Mouse (Mus musculus): ENCODE results near the gene Snx30. TPM values are rescaled to one million over a fixed set of nuclear protein-coding genes. Genes with fewer than 3 reads are reported as not detected.

The Snx30 gene
- polyA plus RNA-seq, 1 experiment from 2014 or later, result 6.4 TPM

DNA sequence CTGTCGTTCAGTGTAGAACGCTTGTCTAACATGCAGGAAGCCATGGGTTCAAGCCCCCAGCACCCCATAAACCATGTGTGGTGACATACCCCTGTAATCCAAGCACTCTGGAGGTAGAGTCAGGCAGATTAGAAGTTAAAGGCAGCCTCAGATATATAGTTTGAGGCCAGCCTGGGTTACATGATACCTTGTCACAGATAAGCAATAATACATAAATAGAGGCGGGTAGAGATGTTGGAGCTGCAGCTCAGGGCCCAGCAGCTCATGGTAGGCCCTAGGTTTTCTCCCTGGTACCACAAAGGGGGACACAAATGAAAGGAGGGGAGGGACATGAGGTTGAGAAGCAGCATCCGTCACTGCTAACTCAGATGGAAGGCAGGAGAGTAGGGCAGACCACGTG lies 12.2 kb downstream of the Snx30 start:
- 81% methylated on average over 5 of the region's 5 CpGs for WGBS

DNA sequence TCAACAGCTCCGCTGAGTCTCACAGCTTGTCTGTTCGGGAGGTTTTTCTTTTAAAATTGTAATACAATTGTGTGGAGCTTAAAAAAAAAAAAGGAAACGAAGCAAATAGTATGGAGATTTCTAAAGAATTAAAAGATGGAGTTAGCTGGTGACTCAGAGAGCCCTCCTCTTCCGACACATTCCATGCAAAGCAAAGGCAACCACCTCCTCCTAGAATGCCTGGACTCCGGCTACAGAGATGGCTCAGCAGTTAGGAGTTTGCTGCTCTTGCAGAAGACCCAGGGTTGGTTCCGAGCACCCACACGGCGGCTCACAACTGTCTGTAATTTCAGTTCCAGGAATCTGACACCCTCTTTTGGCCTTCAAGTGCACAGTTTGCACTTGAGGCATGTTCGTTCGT lies 12.9 kb downstream of the Snx30 start:
- Histone ChIP-seq H3K27ac (replicated peaks) (no peak overlapping the region), H3K27me3 (replicated peaks; ENCODE audit: low read depth, poor library complexity, severe bottlenecking) (no peaks in the 10 kb centered on the region), H3K4me3 (no peak overlapping the region), H3K9me3 (no peaks in the 10 kb centered on the region), H3K4me1 (peaks cover 40% of the 10 kb centered on the region), H3K36me3 (replicated peaks) (no peaks in the 10 kb centered on the region)
- WGBS, result 85% methylated on average over 10 of the region's 10 CpGs
- no peak for DNase-seq (ENCODE audit: low spot score)

More for the DNA sequence above, 12.2 kb downstream of the Snx30 start:
- Histone ChIP-seq H3K4me1 (peaks cover 36% of the 10 kb centered on the region), H3K27ac (replicated peaks) (0 out of 2 replicates have a peak overlapping the region, but pooled peaks have one; percentile 16), H3K36me3 (replicated peaks) (no peaks in the 10 kb centered on the region), H3K4me3 (no peak overlapping the region), H3K9me3 (no peaks in the 10 kb centered on the region), H3K27me3 (replicated peaks; ENCODE audit: low read depth, poor library complexity, severe bottlenecking) (no peaks in the 10 kb centered on the region)
- DNase-seq (ENCODE audit: low spot score), result no peak

DNA sequence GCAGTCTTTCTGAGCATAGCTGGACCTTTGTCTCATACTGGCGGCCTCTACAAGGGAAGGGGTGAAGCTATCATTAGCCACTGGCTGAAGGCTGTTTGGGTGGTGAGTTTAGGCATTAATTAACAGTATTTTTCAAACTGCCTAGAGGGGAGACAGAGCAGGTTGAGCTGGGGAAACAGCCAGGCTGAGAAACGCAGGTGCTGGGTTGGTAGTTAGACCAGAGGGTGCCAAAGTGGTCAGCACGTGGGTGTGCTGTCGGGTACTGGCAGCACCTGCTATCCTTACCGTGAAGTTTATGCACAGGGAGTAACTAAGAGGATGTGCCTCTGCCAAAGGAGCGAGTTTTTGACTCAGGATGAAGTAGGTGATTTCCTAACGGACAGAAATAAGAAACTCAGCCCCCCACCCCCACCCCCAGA lies 13.4 kb downstream of the Snx30 start:
- Histone ChIP-seq H3K9me3 (no peaks in the 10 kb centered on the region), H3K27me3 (replicated peaks; ENCODE audit: low read depth, poor library complexity, severe bottlenecking) (no peaks in the 10 kb centered on the region), H3K4me3 (no peak overlapping the region), H3K36me3 (replicated peaks) (no peaks in the 10 kb centered on the region), H3K4me1 (peaks cover 42% of the 10 kb centered on the region), H3K27ac (replicated peaks) (no peak overlapping the region)
- 71% methylated on average over 7 of the region's 7 CpGs for WGBS
- no peak for DNase-seq (ENCODE audit: low spot score)

- Histone ChIP-seq H3K27ac (replicated peaks) (no peak overlapping the region), H3K4me1 (peaks cover 42% of the 10 kb centered on the region), H3K36me3 (replicated peaks) (no peaks in the 10 kb centered on the region), H3K9me3 (no peaks in the 10 kb centered on the region), H3K27me3 (replicated peaks; ENCODE audit: low read depth, poor library complexity, severe bottlenecking) (no peaks in the 10 kb centered on the region), H3K4me3 (no peak overlapping the region)
- WGBS, result 70% methylated on average over 12 of the region's 12 CpGs
- DNase-seq (ENCODE audit: low spot score), result peak; percentile 15
These were observed 13.9 kb downstream of the Snx30 start for GRCm38 (mm10) chr4:59819477-59820022.

DNA sequence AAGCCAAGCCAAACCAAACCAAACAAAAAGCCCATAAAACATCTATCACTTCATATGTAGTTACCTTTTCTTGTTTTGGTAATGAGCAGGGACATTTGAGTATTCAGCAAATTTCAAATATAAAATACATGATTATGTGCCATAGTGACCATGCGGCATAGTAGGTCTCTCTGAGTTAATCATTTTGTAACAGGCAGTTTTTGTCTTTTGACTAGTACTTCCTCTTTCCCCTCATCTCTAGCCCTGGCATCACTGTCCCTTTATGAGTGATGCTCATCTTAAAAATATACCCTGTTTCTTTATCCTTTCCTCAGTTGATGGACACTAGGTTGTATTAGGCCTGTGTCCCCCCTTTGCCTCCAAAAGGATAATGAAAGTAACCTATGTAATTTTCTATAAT lies 15.9 kb downstream of the Snx30 start:
- WGBS, result 95% methylated on average over 1 of the region's 1 CpGs
- no peak for DNase-seq (ENCODE audit: low spot score)
- no peak overlapping the region for H3K4me3 ChIP-seq
- H3K36me3 ChIP-seq (replicated peaks), result no peaks in the 10 kb centered on the region
- H3K27me3 ChIP-seq (replicated peaks; ENCODE audit: low read depth, poor library complexity, severe bottlenecking), result no peaks in the 10 kb centered on the region
- no peak overlapping the region for H3K27ac ChIP-seq (replicated peaks)
- no peaks in the 10 kb centered on the region for H3K9me3 ChIP-seq
- H3K4me1 ChIP-seq, result peaks cover 29% of the 10 kb centered on the region

- 91% methylated on average over 4 of the region's 4 CpGs for WGBS
- no peak overlapping the region for H3K4me3 ChIP-seq
- no peaks in the 10 kb centered on the region for H3K36me3 ChIP-seq (replicated peaks)
- no peak overlapping the region for H3K27ac ChIP-seq (replicated peaks)
- no peaks in the 10 kb centered on the region for H3K27me3 ChIP-seq (replicated peaks; ENCODE audit: low read depth, poor library complexity, severe bottlenecking)
- H3K4me1 ChIP-seq, result peaks cover 27% of the 10 kb centered on the region
- DNase-seq (ENCODE audit: low spot score), result no peak
- H3K9me3 ChIP-seq, result no peaks in the 10 kb centered on the region
These were observed 16.5 kb downstream of the Snx30 start for GRCm38 (mm10) chr4:59822119-59822518.

DNA sequence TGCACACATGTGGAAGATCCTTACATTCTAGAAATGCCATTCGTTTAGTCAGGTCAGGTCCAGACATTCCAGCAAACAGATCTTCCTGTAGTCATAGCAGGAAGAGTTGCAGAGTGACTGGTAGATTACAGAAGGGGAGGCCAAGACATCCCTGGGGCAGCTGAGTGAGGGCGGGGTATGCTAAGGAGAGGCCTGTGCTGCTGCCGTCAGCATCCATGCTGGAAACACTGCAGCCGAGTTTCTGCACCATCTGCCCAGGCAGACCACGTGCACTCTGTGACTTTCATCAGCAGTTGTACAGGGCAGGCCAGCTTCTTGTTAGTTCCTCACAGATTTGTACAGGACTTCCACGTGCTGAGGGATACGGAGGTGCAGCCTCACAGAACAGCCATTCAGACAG lies 17.8 kb downstream of the Snx30 start:
- Histone ChIP-seq H3K4me3 (no peak overlapping the region), H3K27ac (replicated peaks) (no peak overlapping the region; the same call in 1 of the 2 replicates), H3K4me1 (peaks cover 20% of the 10 kb centered on the region), H3K36me3 (replicated peaks) (no peaks in the 10 kb centered on the region), H3K27me3 (replicated peaks; ENCODE audit: low read depth, poor library complexity, severe bottlenecking) (no peaks in the 10 kb centered on the region), H3K9me3 (no peaks in the 10 kb centered on the region)
- DNase-seq (ENCODE audit: low spot score), result peak; percentile 22
- WGBS, result 71% methylated on average over 7 of the region's 7 CpGs

DNA sequence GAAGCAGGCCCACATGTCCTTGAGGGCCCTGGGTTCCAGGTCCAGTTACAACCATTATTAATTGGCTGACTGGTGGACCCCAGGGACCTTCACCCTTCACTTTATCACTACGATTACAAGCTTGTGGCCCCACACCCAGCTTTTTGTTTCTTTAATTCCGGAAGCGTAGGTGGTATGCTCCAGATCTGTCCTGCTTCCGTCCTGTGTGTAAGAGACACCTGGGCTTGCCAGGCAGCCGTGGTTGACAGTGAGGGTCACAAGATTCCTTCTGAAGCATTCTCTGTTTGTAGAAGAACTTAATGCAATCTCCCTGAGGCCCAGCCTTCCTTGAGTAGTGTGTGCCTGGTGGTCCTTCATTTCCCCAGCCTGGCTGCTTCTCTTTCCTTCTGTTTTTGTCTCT lies 19.2 kb downstream of the Snx30 start:
- Histone ChIP-seq H3K9me3 (no peaks in the 10 kb centered on the region), H3K27me3 (replicated peaks; ENCODE audit: low read depth, poor library complexity, severe bottlenecking) (no peaks in the 10 kb centered on the region), H3K27ac (replicated peaks) (no peak overlapping the region), H3K36me3 (replicated peaks) (no peaks in the 10 kb centered on the region), H3K4me1 (peaks cover 6% of the 10 kb centered on the region), H3K4me3 (no peak overlapping the region)
- whole genome bisulfite sequencing, result 88% methylated on average over 5 of the region's 5 CpGs
- DNase-seq (ENCODE audit: low spot score), result no peak

- WGBS, result 89% methylated on average over 6 of the region's 6 CpGs
- Histone ChIP-seq H3K36me3 (replicated peaks) (no peaks in the 10 kb centered on the region), H3K4me3 (no peak overlapping the region), H3K4me1 (peaks cover 5% of the 10 kb centered on the region; the same call in 1 of the 2 replicates), H3K27me3 (replicated peaks; ENCODE audit: low read depth, poor library complexity, severe bottlenecking) (no peaks in the 10 kb centered on the region), H3K27ac (replicated peaks) (no peak overlapping the region), H3K9me3 (no peaks in the 10 kb centered on the region)
- DNase-seq (ENCODE audit: low spot score), result no peak
These were observed 20.0 kb downstream of the Snx30 start for GRCm38 (mm10) chr4:59825634-59826033.

GRCm38 (mm10) chr4:59826381-59826780 lies 20.7 kb downstream of the Snx30 start:
- Histone ChIP-seq H3K4me3 (no peak overlapping the region), H3K36me3 (replicated peaks) (no peaks in the 10 kb centered on the region), H3K27me3 (replicated peaks; ENCODE audit: low read depth, poor library complexity, severe bottlenecking) (no peaks in the 10 kb centered on the region), H3K27ac (replicated peaks) (no peak overlapping the region), H3K4me1 (peaks cover 5% of the 10 kb centered on the region; the same call in 1 of the 2 replicates), H3K9me3 (no peaks in the 10 kb centered on the region)
- DNase-seq (ENCODE audit: low spot score), result no peak
- WGBS, result 91% methylated on average over 5 of the region's 5 CpGs

DNA sequence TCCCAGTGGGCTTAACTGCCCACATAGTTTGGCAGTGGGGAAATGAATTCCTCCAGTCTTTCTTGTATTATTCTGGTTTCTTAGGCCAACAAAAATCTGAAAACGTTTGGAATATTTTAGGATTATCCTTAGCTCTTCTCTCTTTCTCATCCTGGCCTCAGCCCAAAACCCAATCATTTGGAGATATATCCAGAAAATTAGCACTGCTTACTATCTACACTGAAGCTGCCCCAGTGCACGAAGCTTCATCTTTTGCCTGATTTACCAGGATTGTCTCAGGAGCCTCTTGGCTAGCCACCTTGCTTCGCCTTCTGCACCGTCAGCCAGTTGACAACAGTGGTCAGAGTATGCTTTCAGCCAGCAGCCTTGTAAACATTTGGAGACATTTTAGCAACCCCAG lies 23.4 kb downstream of the Snx30 start:
- no peak overlapping the region for H3K27ac ChIP-seq (replicated peaks)
- H3K9me3 ChIP-seq, result no peaks in the 10 kb centered on the region
- H3K4me1 ChIP-seq, result no peaks in the 10 kb centered on the region
- no peaks in the 10 kb centered on the region for H3K27me3 ChIP-seq (replicated peaks; ENCODE audit: low read depth, poor library complexity, severe bottlenecking)
- 85% methylated on average over 4 of the region's 4 CpGs for WGBS
- no peaks in the 10 kb centered on the region for H3K36me3 ChIP-seq (replicated peaks)
- no peak for DNase-seq (ENCODE audit: low spot score)
- H3K4me3 ChIP-seq, result no peak overlapping the region

DNA sequence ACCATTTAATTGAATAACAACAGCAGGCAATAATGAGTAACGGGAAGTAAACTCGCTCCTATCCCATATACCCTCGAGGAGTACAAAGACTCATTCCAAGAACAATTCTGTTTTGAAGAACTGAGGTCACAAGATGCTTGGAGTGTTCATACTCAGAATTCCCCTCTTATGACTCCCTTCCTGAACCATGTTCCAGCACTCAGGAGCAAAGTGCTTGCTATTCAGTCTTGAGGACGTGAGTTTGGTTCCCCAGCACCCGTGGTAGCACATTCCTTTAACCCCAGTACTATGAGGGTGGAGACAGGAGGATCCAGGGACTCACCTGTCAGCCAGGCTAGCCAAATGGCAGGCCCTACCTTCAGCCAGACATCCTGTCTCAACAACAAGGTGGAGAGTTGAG lies 25.4 kb downstream of the Snx30 start:
- Histone ChIP-seq H3K27ac (replicated peaks) (no peak overlapping the region), H3K4me3 (no peak overlapping the region), H3K4me1 (no peaks in the 10 kb centered on the region), H3K36me3 (replicated peaks) (peaks cover 12% of the 10 kb centered on the region), H3K9me3 (no peaks in the 10 kb centered on the region), H3K27me3 (replicated peaks; ENCODE audit: low read depth, poor library complexity, severe bottlenecking) (no peaks in the 10 kb centered on the region)
- WGBS, result 88% methylated on average over 5 of the region's 5 CpGs
- no peak for DNase-seq (ENCODE audit: low spot score)

DNA sequence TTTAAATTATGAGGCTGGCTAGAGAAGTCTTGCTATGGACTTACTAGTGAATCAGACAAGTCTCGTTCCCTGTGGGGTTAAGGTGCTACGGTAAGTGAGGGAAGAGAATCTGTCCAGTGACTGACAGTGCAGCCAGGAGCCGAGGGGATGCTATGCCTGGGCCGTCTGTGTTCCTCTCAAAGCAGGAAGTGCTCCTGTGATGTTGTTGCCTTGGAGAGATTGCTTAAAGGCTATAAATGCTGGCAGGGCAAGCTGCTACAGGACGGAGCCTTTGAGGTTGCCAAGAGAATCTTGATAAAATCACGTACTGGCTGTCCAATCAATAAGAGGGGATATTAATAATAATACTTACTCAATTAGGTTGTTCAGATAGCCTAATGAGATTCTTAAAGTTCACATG lies 27.2 kb downstream of the Snx30 start:
- H3K27ac ChIP-seq (replicated peaks), result no peak overlapping the region
- peaks cover 12% of the 10 kb centered on the region for H3K36me3 ChIP-seq (replicated peaks)
- no peak overlapping the region for H3K4me3 ChIP-seq
- 83% methylated on average over 6 of the region's 6 CpGs for WGBS
- no peaks in the 10 kb centered on the region for H3K4me1 ChIP-seq
- H3K9me3 ChIP-seq, result 0 out of 2 replicates have a peak, but pooled peaks cover 2% of the 10 kb centered on the region
- no peak for DNase-seq (ENCODE audit: low spot score)
- H3K27me3 ChIP-seq (replicated peaks; ENCODE audit: low read depth, poor library complexity, severe bottlenecking), result no peaks in the 10 kb centered on the region

Measured in embryonic facial prominence, embryonic 10.5 days (tissue).